Mouse (Mus musculus) embryo, embryonic 11.5 days (tissue): ENCODE results near the gene Nectin1.

Source experiments
- DNase-seq: peaks from one replicate; pipeline ENCODE4 v3.0.0-alpha.2; 2012; ENCODE audit warnings: low read depth, low spot score

The Nectin1 gene

DNA sequence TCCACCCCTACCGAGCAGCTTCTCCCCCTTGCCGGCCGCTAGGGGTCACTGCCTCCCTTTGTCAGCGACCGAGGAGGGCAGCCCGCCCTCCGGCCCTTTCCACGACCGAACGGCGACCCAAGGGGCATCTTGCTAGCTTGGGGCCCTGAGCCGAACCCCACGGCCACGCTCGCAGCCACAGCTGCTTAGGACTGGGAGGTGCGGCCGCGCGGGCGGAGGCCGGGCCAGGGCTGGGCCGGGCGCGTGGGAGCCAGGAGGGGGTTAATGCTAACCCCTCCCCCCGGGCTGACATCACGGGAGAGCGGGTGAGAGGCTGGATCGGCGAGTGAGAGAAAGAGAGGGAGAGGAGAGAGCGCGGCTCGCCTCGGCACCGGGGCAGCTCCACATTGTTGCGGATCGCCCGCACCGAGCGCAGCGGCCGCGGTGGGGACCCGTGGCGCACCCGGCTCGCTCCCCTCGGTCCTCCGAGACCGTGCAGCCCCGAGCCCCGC is at the start of gene Nectin1:
TSS of gene Nectin1 (plus strand) at position 338 of the 491 bp plus-strand sequence.
- DNase-seq = peak; percentile 88

- peak; percentile 80 for DNase-seq
Observed at GRCm38 (mm10) chr9:43698080-43698712, 45.6 kb upstream of the Nectin1 start.

GRCm38 (mm10) chr9:43698841-43699240 is 44.9 kb upstream of the Nectin1 start:
- DNase-seq = no peak

- no peak for DNase-seq
Observed at GRCm38 (mm10) chr9:43699417-43700225, 44.2 kb upstream of the Nectin1 start.

DNA sequence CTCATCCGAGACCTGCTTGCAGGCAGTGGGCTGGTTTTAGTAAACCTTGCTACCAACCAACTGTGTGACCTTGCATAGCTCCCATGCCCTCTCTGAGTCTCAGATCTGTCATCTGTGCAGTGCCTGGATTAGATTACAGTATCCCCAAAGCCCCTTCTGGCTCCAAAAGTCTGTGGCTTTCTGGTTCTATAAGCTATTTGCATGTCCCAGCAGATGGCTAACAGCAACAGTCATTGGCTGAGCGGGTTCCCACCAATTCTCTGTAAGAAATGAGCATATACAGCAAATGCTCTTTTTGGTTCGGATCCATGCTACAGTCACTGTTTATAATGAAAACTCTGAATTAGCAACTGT is 43.6 kb upstream of the Nectin1 start:
- DNase-seq = no peak

- no peak for DNase-seq
Observed at GRCm38 (mm10) chr9:43701748-43702147, 42.0 kb upstream of the Nectin1 start.

DNA sequence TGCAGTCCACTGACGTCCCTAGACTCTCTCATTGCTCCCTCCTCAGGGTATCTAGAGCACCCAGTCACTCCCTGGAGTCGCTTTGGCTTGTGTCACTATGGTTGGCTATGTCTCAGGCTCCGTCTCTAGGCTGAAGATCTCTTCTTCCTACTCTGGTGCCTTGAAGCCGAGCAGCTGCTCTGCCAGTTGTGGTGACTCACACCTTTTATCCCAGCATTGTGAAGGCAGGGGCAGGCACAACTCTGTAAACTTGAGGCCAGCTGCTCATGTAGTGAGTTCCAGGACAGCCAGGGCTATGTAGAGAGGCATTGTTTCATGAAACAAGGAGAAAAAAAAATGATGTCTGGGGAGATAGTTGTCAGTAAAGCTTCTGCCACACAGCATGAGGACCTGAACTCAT is 36.2 kb upstream of the Nectin1 start:
- no peak for DNase-seq

DNA sequence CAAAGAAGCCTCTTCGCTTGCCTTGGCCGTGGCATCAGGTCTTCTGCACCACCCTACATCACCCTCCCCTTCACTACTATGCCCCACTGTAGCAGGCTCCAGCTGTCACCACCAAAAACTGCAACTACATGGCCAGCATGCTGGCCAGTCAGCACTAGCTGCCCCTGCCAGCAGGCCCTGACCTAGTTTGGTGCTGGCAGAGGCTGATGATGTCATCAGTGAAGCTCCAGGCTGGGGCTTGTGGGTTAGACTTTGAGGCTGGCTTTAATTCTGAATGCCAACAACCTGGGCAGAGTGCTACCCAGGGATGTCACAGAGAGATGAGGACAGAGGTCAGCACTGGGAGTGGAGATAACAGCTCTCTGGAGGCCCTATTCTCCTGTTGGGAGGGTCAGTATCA is 35.1 kb upstream of the Nectin1 start:
- DNase-seq = no peak

DNA sequence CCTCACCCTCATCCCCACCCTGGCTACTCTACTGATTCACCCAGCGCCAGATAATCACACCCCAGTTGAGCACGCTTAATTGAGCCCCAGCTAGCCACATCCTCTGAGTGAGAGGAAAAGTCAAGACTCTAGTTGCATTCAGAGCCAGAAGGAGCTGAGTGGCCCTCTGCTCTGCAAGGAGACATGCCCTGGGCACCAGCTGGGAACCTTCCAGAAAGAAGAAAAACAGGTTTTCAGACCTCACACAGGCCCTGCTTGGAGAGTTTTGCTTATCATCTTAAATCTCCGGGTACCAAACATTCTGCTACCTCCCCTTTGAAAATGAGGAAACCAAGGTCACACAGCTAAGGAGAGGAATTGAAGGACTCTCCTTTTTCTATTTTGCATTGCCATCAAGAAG is 30.4 kb upstream of the Nectin1 start:
- no peak for DNase-seq

DNA sequence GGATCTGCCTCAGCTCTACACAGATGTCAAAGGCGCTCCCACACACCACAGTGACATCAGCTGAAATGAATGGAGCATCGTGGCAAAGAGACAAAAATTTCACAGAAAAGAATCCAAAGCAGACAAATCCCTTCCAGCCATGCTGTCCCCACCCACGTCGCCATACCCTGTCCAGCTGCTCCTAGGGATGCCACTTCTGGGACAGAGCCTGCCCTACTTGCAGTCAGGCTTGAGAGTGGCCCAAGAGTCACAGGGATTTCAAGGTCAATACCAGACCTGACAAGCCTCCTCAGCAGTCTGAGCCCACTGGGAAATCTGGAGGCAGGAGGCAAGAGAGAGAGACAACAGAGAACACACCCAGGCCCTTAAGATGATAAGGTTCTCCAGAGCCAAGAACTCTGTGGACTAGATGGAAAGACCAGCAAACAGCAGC is 24.4 kb upstream of the Nectin1 start:
- DNase-seq = no peak

DNA sequence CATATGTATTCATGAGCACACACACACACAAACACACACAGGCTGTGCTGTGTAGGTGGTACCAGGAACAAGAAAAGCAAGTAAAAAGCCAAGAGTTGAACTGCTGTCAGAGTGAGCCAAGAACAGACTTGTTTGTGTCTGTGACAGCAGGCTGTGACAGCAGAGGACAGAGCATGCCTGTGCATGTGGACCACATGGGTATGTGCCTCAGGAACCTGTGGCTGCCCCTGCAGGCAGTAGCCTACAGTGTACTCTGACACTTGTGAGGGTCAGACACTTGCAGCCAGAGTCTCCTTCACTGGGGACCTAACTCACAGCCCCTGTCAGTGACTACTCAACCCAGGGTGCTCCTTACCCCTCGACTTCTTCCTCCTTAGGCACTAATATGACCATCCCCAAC is 23.7 kb upstream of the Nectin1 start:
- DNase-seq = no peak

GRCm38 (mm10) chr9:43724093-43724492 is 19.7 kb upstream of the Nectin1 start:
- no peak for DNase-seq

- no peak for DNase-seq
Observed at GRCm38 (mm10) chr9:43729450-43730266, 14.1 kb upstream of the Nectin1 start.

GRCm38 (mm10) chr9:43730284-43731027 is 13.3 kb upstream of the Nectin1 start:
- no peak for DNase-seq

DNA sequence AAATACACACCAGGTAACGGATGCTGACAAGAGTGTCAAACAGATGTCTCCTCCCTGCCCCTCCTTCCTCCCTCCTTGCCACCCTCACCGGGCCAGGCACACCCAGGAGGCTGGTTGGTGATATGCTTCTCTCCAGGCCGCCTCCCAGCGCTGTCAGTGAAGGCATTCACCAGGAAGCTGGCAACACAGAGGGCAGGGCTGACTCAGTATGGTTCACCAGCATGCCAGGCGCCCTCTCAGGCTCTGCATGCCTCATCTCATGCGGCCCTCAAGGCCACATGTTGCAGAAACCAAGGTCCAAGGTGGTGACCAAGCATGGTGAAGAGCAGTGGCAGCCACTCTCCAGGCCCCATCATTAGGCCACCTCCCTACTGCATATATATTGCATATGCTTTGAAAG is 11.9 kb upstream of the Nectin1 start:
- DNase-seq = no peak

- no peak for DNase-seq
Observed at GRCm38 (mm10) chr9:43732671-43733070, 11.1 kb upstream of the Nectin1 start.

DNA sequence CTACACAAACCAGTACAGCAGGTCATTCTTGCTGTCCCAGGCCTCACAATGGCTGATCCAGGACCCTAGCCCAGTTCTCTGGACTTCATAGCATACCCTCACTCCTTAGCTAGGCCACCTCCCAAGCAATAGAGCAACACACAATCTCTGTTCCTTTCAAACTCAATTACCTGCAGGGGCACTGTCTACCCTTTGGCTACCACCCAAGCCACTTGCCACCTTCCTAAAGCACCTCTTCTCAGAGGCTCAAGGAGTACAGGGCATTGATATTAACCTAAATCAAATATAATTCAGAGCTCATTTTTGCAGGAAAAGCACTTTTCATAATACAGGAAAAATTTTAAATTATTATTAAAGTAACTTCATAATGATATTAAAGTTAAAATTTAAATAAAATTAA is 8.8 kb upstream of the Nectin1 start:
- no peak for DNase-seq

DNA sequence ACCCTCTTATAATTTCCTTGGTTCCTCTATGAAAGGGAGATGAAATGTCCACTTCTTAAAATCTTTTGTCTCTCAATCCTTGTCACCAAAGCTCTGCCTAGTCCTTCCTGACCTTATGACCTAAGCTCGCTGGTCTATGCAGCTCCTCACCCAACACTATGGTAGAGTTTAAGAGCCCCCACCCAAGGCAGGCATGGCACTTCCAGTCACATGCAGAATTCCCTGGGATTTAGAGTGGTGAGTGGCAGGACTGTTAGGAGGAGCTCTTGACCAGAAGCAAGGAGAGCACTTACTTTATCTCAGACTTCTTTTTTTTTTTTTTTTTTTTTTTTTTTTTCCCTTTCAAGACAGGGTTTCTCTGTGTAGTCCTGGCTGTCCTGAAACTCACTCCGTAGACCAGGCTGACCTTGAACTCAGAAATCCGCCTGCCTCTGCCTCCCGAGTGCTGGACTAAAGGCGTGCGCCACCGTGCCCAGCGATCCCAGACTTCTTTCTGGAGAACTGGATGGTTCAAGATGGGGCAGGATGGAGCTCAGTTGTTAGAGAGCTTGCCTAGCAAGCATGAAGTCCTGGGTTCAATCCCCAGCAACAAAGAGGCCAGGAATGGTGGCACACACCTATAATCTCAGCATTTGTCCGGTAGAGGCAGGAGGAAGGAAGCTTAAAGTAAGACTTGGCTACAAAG is 7.6 kb upstream of the Nectin1 start:
- no peak for DNase-seq

GRCm38 (mm10) chr9:43737331-43737730 is 6.5 kb upstream of the Nectin1 start:
- no peak for DNase-seq

GRCm38 (mm10) chr9:43737871-43738292 is 5.9 kb upstream of the Nectin1 start:
- no peak for DNase-seq
